Mouse (Mus musculus) heart, adult 8-10 months (tissue): ENCODE measurements around the gene Mylpf. TPM values are rescaled to one million over a fixed set of nuclear protein-coding genes. Genes with fewer than 3 reads are reported as not detected.
A peak's percentile ranks its signal among the peaks of the same experiment; 100 is the strongest.

Experiments used
- DNase-seq: peaks from one replicate; pipeline ENCODE4 v3.0.0; 2022; ENCODE audit warnings: low spot score
- total RNA-seq, 4 experiments: library from RNA; stranded (reverse); gene quantifications; 2 replicates each; pipeline ENCODE4 v1.2.4; 2022

Gene Mylpf
- total RNA-seq, 4 experiments from 2014 or later: 6.2 to 14.1 (median 8.2) TPM

GRCm38 (mm10) chr7:127259186-127259905 is 50.7 kb downstream of the Mylpf start:
- no peak for DNase-seq

GRCm38 (mm10) chr7:127260309-127261111 is 51.8 kb downstream of the Mylpf start, which contains the start of gene Dctpp1:
TSS of gene Dctpp1 (minus strand) at chr7:127260709.
- peak; percentile 99 for DNase-seq

GRCm38 (mm10) chr7:127262218-127262961 is 53.7 kb downstream of the Mylpf start:
- DNase-seq: no peak

DNA sequence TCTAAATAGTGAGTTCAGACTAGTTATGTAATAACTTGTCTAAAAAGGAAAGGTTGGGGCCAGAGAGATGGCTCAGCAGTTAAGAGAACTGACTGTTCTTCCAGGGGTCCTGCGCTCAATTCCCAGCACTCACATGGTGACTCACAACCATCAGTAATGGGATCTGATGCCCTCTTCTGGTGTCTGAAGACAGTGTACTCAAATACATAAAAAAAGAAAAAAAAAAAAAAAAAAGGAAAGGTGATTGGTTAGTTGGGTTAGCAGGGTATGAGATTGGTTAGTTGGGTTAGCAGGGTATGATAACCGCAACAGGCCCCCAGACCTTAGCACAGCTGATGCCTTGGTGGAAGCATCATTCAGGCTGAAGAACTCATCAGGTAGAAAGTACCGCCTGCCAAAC is 54.8 kb downstream of the Mylpf start:
- no peak for DNase-seq

Other genes starting within 250 kb of the Mylpf start
- gene Cdipt, start 233.0 kb upstream of the Mylpf start, total RNA-seq: 10 to 100 TPM; 45.9 to 53.7 (median 50.7) TPM
- gene Cdiptos, start 232.8 kb upstream of the Mylpf start, total RNA-seq: under 1 TPM in 3 of 4 experiments, not detected in 1; 0.37 to 0.60 (median 0.43) TPM
- gene Mvp, start 194.3 kb upstream of the Mylpf start, total RNA-seq: 10 to 100 TPM; 59.3 to 81.8 (median 73.5) TPM
- gene Pagr1b, start 192.4 kb upstream of the Mylpf start, total RNA-seq: not detected
- gene Pagr1a, start 191.5 kb upstream of the Mylpf start, total RNA-seq: 10 to 100 TPM in 2 of 4 experiments, 1 to 10 TPM in 2; 8.3 to 22.2 (median 10.5) TPM
- gene Gm42742, start 187.8 kb upstream of the Mylpf start, total RNA-seq: 10 to 100 TPM; 28.1 to 33.3 (median 31.4) TPM
- gene Prrt2, start 187.7 kb upstream of the Mylpf start, total RNA-seq: 1 to 10 TPM in 1 of 4 experiments, under 1 TPM in 1, not detected in 2; 0.87 to 1.1 TPM
- 10 to 100 TPM; 48.5 to 55.9 (median 54.8) TPM for gene Maz, start 181.9 kb upstream of the Mylpf start, total RNA-seq
- gene Kif22, start 166.4 kb upstream of the Mylpf start, total RNA-seq: 1 to 10 TPM in 3 of 4 experiments, not detected in 1; 1.2 to 2.2 (median 1.6) TPM
- gene Zg16, start 121.6 kb upstream of the Mylpf start, total RNA-seq: not detected
- 1 to 10 TPM; 1.2 to 2.9 (median 1.3) TPM for gene AI467606, start 117.5 kb upstream of the Mylpf start, total RNA-seq
- gene Qprt, start 86.7 kb upstream of the Mylpf start, total RNA-seq: not detected
- under 1 TPM; 0.38 to 0.57 (median 0.46) TPM for gene Spn, start 71.1 kb upstream of the Mylpf start, total RNA-seq
- gene Cd2bp2, start 12.8 kb upstream of the Mylpf start, total RNA-seq: 10 to 100 TPM; 36.2 to 45.1 (median 40.6) TPM
- gene Tbc1d10b, start 422 bp upstream of the Mylpf start, total RNA-seq: 10 to 100 TPM; 17.4 to 24.4 (median 23.0) TPM
- gene Zfp553, start 24.2 kb downstream of the Mylpf start, total RNA-seq: 1 to 10 TPM; 5.2 to 6.4 (median 5.8) TPM
- 1 to 10 TPM; 2.1 to 3.9 (median 2.6) TPM for gene Sept1, start 24.2 kb downstream of the Mylpf start, total RNA-seq
- gene Zfp771, start 35.4 kb downstream of the Mylpf start, total RNA-seq: 10 to 100 TPM; 15.3 to 21.7 (median 17.1) TPM
- 10 to 100 TPM; 40.5 to 45.6 (median 40.9) TPM for gene Dctpp1, start 51.8 kb downstream of the Mylpf start, total RNA-seq
- 10 to 100 TPM; 24.2 to 31.6 (median 31.0) TPM for gene Sephs2, start 65.2 kb downstream of the Mylpf start, total RNA-seq
- gene Itgal, start 87.4 kb downstream of the Mylpf start, total RNA-seq: 1 to 10 TPM; 1.1 to 2.0 (median 1.6) TPM
- gene Zfp768, start 136.7 kb downstream of the Mylpf start, total RNA-seq: 10 to 100 TPM; 37.1 to 43.4 (median 41.5) TPM
- 1 to 10 TPM; 3.2 to 4.3 (median 3.7) TPM for gene Zfp747, start 167.2 kb downstream of the Mylpf start, total RNA-seq
- 1 to 10 TPM; 1.8 to 2.5 (median 2.0) TPM for gene 9130019O22Rik, start 178.3 kb downstream of the Mylpf start, total RNA-seq
- 1 to 10 TPM; 2.9 to 5.1 (median 3.9) TPM for gene E430018J23Rik, start 184.7 kb downstream of the Mylpf start, total RNA-seq
- gene Zfp764, start 197.9 kb downstream of the Mylpf start, total RNA-seq: 1 to 10 TPM; 2.3 to 4.4 (median 3.2) TPM
- 1 to 10 TPM; 4.2 to 4.8 (median 4.3) TPM for gene Zfp688, start 213.2 kb downstream of the Mylpf start, total RNA-seq
- gene Zfp689, start 240.3 kb downstream of the Mylpf start, total RNA-seq: 1 to 10 TPM; 1.2 to 2.1 (median 1.4) TPM